Mouse (Mus musculus) splenic B cell, adult 2 months (primary cell): ENCODE results near the gene Acacb.

Source experiments
- DNase-seq: peaks from one replicate; pipeline ENCODE4 v3.0.0-alpha.2; 2011; ENCODE audit warnings: low read depth, low spot score
- H3K27me3 ChIP-seq: 2 replicates; pipeline ENCODE4 v1.6.1; 2012; ENCODE audit warnings: mild to moderate bottlenecking, low read length, moderate library complexity, mixed read lengths; ENCODE audit not compliant: control insufficient read depth, poor library complexity, insufficient read depth, severe bottlenecking
- H3K36me3 ChIP-seq: 2 replicates; pipeline ENCODE4 v1.6.1; 2012; ENCODE audit warnings: mild to moderate bottlenecking, low read length, moderate library complexity, mixed read lengths; ENCODE audit not compliant: control insufficient read depth, poor library complexity, insufficient read depth, severe bottlenecking

Acacb gene

DNA sequence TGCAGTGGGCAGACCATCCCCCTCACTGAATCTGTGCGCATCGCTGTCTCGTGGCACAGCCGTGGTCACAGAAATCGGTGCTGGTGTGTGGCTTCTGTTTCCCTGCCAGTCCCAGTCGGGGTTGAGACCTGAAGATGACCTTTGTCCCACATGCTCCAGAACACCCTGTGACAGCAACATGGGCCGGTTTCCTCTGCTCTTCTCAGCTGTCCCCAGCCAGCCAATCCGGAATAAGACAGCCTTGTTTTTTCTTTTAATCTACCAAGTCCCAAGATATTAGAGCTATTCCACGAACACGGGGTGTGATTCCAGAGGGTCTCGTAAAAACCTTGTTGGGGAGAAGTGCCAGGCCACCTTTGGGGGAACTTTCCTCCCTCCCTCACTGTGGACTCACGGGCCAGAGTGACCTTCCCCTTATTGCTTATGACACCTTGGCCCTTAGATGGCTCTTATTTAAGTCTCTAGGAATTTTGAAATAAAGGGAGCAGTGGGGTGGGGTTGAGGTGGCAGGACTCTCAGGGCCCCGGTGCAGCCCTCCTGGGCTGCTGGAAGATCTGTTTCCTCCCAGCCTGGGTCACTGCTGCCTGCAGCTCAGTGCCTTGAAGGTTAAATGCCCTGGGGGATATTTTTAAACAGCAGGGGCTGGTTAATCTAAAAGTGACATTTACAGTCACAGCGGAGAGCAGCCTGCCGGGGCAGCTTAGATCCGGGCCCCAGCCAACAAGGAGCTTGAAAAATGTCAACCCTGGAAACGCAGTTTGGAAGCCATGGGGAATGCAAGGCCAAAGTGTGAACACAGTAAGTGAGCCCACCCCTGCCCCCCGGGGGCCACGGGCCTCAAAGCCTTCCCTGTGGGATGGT lies at the start of gene Acacb:
TSS of gene Acacb (plus strand) at position 508 of the 861 bp plus-strand sequence.
- Histone ChIP-seq H3K36me3 (no peaks in the 10 kb centered on the region), H3K27me3 (no peaks in the 10 kb centered on the region; the same call in 1 of the 2 replicates)
- DNase-seq, result no peak

DNA sequence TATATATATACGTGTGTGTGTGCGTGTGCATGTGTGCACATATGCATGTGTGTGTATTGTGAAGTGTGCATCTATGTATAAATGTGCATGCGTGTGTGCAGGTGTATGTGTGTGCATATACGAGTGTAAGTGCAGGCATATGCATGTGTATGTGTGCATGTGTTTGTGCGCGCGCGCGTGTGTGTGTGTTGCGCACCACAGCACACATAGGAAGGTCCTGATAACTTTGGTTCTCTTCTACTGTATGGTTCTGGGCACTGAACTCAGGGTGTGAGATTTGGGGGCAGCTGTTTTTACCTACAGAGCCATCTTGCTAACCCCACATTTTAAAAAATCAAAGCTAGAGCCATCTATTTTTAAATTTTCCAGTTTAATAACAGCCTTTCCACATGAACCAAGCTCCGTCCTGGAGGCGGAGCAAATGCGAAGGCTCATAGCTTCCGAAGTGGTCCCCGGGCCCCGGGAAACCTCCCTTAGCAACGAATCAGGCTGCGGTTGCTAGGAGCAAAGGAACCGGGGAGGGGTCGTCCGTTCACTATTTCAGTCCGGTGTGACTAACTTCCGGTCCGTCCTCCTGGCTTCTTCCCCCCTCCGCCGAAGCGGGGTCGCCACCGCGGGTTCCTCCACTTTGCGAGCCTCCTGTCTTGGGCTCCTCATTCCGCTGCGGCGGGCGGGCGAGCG lies 46.5 kb upstream of the Acacb start:
- H3K27me3 ChIP-seq, result no peaks in the 10 kb centered on the region
- peak; percentile 89 for DNase-seq

DNA sequence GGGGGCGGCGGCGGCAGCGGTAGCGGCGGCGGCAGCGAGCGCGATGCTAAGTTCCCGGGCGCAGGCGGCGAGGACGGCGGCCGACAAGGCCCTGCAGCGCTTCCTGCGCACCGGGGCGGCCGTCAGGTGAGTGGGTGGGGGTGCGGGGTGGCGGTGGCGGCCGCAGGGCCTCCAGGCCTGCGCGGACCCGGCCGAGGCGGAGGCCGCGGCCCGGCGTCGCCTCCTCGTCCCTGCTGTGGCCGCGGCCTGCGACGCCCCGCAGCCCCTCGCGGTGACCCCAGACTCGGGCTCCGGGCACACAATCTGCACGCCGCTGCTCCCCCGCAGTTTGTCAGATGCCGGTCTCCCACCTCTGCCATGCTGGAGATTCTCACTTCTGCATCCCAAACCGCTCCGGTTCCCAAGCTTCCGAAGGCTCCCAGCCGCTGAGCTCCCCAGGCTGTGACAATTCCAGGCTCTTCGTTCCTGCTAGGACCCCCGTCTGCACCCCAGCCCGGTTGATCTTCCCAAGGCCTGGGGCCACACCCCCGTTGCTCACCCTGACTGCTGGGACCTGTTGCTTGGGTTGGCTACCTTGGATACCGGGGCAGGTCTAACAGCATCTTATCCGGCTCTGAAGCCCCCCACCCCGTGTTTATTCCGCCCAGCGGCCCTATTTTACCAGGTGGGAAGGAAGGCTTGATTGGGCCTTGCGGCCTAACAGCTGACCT lies 45.8 kb upstream of the Acacb start:
- Histone ChIP-seq H3K36me3 (0 out of 2 replicates have a peak, but pooled peaks cover 2% of the 10 kb centered on the region), H3K27me3 (no peaks in the 10 kb centered on the region)
- DNase-seq, result no peak

More for the DNA sequence above, 46.5 kb upstream of the Acacb start:
- 0 out of 2 replicates have a peak, but pooled peaks cover 2% of the 10 kb centered on the region for H3K36me3 ChIP-seq

DNA sequence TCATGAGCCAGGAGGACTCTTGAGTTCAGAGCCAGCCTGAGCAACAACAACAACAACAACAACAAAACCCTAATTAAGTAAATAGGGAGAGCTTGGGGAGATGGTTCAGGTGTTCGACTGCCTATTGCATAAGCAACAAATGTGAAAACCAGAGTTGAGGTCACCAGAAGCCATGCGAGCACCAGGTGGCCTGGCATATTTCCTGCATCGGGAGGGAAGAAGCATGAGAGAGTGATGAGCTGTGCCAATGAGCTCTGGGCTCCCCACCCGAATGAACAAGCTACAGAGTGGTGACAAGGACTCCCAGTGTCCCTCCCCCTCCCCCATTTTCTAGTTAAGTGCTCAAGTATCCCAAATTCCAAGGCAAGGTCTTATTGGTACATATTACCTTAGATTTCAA lies 44.5 kb upstream of the Acacb start:
- Histone ChIP-seq H3K36me3 (0 out of 2 replicates have a peak, but pooled peaks cover 2% of the 10 kb centered on the region), H3K27me3 (no peaks in the 10 kb centered on the region)
- no peak for DNase-seq

DNA sequence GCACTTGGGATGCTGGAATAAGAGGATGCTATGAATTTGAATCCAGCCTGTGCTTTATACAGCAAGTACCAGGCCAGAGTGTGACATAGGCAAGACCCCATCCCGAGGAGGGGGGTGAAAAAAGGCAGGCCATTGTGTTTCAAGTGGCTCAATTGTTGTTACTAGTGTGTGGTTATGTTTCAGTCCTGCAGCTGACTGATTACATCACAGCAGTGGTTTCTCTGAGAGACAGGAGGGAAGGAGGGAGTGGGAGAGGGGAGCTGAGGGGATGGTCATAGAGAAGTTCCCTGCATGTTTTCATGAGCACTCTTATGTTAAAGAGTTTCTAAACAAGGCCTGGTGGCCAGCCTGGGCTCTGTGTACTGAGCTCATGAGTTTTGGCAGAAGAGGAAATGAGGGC lies 43.5 kb upstream of the Acacb start:
- no peak for DNase-seq
- H3K36me3 ChIP-seq, result 0 out of 2 replicates have a peak, but pooled peaks cover 2% of the 10 kb centered on the region
- H3K27me3 ChIP-seq, result no peaks in the 10 kb centered on the region

DNA sequence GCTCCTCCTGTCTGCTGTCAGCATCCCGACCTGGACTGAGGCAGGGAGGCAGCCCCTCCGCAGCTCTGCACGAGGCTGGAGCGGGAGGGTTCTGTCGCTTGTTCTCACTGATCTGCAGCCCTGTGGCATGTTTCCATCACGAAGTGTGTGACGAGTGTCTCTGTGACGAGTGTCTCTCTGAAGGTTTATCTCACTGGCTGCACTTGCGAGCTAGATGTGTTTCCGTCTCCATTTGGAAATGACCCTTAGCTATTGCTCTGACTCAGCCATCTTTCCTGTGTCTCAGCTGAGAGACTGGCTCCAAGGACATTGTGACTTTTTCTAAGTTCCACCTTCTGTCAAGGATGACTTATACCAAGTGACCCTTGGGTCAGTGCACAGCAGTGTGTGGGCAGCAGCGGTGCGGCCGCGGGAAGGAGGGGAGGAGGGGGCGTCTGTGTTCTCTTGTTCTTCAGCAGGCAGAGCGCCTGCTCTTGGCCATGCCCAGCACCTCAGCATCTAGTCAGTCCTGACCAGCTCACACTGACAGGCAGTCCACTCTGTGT lies 39.9 kb upstream of the Acacb start:
- H3K27me3 ChIP-seq, result no peaks in the 10 kb centered on the region
- H3K36me3 ChIP-seq, result peaks cover 2% of the 10 kb centered on the region
- no peak for DNase-seq

DNA sequence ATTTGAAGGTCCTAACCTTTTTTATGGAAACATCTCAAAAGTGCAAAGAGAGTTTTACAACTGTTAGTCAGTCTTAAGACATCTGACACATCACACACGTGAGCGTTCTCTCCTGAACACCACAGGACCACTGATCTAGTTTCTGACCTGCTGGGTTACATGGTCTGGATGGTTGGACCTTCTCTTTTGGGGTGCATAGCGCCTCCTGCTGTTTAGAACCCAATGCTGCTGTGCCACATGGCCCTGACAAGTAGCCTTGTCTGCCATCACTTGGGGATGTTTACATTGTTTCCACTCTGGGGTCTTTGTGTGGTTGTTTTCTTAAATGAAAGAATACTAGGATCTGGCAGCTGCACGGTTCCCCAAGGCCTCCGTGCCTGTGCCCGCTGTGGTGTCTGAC lies 33.0 kb upstream of the Acacb start:
- Histone ChIP-seq H3K27me3 (no peaks in the 10 kb centered on the region), H3K36me3 (peaks cover 2% of the 10 kb centered on the region)
- DNase-seq, result peak; percentile 28

DNA sequence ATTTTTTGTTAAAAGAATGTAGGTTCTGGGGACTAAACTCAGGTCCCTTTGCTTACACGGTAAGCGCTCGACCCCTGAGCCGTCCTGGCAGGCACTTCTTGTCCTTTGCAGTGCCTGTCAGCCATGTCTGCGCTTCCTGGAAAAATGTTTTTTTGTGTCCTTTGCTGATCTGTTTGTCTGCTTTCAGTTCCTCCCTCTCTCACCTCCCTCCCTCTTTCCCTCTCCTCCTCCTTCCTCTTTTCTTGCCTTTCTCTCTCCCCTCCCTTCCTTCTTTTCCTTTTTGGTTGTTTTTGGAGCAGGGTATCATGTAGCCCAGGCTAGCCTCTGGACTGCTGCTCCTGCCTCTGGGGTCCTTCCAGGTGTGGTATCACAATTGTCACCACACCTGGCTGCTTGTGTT lies 31.3 kb upstream of the Acacb start:
- H3K36me3 ChIP-seq, result peaks cover 2% of the 10 kb centered on the region; the same call in 1 of the 2 replicates
- no peaks in the 10 kb centered on the region for H3K27me3 ChIP-seq
- peak; percentile 23 for DNase-seq

DNA sequence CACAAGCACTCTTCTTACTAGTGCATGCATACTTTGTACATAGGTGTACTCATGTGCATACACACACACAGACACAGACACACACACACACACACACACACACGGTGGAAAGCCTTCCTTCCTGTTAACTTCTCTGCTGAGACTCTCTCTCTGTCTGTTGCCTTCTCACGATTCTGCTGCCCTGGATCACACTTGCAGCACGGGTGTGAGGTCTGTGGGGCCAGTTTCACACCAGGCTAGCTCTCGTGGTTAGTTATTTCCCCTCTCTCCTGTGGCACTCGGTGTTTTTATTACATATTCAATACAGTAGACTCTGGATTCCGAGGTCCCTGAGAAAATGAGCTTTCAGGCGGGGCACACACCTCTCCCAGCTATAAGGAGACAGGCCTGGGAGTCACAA lies 29.7 kb upstream of the Acacb start:
- H3K36me3 ChIP-seq, result peaks cover 2% of the 10 kb centered on the region; the same call in 1 of the 2 replicates
- DNase-seq, result no peak
- H3K27me3 ChIP-seq, result no peaks in the 10 kb centered on the region

DNA sequence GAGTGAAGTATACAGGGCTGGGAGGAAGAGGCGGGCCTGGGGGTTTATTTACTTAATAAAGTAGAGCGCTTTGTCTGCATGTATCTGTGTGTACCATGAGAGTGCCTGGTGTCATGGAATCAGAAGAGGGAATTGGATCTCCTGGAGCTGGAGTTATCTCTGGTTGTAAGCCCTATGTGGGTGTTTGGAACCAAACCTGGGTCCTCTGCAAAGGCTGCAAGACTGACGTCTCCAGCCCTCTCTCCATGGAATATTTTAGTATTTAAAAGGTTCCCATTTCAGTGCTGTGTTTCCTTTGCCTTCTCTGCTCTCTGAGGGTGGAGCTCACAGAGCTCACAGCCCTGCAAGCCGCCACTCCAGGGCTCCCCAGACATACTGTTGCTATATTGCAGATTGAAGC lies 26.5 kb upstream of the Acacb start:
- no peak for DNase-seq
- Histone ChIP-seq H3K27me3 (no peaks in the 10 kb centered on the region), H3K36me3 (peaks cover 5% of the 10 kb centered on the region; the same call in 1 of the 2 replicates)

DNA sequence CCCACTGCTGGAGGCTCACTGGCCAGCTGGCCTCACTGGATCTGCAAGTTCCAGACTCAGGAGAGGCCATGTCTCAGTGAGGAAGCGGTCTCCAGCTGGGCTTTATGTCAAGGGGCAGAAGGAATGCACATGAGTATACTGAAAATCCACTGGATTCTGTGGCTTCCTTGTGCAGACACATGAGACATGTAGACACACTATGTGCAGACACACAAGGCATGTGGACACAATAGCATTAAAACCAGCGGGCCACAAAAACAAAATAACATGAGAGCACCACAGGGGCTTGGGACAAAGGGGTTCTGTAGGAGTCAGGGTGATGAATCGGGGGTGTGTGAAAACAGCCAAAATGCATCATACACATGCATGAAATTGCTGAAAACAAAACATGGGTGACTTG lies 20.3 kb upstream of the Acacb start:
- no peak for DNase-seq
- Histone ChIP-seq H3K36me3 (peaks cover 2% of the 10 kb centered on the region; the same call in 1 of the 2 replicates), H3K27me3 (no peaks in the 10 kb centered on the region)

DNA sequence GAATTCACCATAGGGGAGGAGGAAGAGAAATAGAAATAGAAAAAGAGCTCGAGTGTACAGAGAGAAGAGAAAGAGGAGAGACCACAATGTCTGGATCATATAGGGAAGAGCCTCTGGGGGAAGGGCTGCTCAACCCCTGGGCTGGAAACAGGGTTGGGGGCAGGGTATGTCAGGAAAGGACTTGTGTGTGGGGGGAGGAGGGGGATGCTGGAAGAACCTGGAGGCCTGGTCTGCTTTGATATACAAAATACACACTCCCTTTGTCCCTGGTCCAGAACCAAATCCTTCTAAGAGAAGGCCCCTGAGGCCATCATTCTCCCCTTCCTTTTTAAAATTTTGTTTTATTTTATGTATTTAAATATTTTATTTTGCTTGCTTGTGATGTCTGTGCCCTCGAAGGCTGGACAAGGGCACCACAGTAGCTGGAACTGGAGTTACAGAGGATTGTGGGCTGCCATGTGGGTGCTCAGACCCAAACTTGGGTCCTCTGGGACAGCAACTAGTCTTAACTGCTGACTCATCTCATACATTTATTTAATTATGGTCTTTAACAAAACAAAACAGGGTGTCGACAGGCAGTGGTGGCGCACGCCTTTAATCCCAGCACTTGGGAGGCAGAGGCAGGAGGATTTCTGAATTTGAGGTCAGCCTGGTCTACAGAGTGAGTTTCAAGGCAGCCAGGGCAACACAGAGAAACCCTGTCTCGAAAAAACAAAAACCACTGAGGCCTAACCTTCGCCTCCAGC lies 19.7 kb upstream of the Acacb start:
- Histone ChIP-seq H3K27me3 (no peaks in the 10 kb centered on the region), H3K36me3 (peaks cover 2% of the 10 kb centered on the region; the same call in 1 of the 2 replicates)
- DNase-seq, result no peak

DNA sequence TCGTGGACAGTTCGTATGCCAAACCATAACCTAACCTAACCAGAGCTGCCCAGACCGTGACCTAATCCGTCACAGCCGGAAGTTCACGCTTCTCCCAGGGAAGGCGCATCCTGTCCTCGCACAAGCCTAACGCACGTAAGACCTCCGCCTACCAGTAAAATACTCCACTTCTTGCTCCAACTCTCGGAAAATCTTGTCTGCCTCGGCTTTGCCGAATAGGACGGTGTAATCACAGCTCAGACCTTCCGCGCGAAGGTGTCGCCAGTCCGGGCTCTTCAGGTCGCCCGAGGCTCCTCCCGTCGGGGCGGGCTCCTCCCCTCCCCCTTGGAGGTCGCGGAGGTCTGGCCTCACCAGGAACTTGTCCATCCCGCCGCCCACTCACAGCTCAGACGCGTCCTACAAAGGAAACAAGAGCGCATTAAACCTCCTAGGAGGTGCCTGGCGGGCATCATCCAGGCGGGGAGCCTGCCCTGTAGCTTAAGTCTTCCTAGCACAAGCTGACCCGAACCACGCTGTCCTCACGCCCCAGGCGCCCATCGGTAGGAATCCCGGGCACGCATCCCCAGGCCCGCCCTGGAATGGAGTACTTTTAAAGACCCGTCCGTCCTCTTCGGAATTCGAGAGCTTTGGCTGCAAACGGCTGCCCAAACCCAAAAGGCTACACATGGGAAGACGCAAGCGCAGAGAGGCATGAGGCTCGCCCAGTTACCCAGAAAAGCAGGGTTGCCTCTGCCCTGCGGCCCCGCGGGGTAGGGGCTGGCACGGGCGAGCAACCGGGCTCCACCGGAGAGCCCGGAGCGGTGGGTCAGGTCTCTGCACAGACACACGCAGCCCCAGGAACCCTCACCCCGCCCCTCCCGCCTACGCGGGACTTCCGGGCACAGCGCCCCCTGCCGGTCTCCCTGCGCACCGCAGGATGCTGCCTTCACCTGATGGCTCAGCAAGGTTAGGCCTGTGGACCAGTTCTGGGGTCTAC lies 18.7 kb upstream of the Acacb start, which contains the start of gene Alkbh2:
TSS of gene Alkbh2 (minus strand) at position 845 of the 976 bp plus-strand sequence.
- H3K36me3 ChIP-seq, result no peaks in the 10 kb centered on the region
- DNase-seq, result peak; percentile 90
- H3K27me3 ChIP-seq, result no peaks in the 10 kb centered on the region
